Mouse (Mus musculus): Measurements from ENCODE around the gene Med11. TPM values are rescaled to one million over a fixed set of nuclear protein-coding genes. Genes with fewer than 3 reads are reported as not detected.

Med11 gene
- 40.8 TPM for polyA plus RNA-seq (2015; fragmentation: Illumina TruSeq; extraction: RNeasy Lipid Tissue Mini Kit (QIAGEN cat#74804); ENCODE audit: insufficient read depth, low replicate concordance)

DNA sequence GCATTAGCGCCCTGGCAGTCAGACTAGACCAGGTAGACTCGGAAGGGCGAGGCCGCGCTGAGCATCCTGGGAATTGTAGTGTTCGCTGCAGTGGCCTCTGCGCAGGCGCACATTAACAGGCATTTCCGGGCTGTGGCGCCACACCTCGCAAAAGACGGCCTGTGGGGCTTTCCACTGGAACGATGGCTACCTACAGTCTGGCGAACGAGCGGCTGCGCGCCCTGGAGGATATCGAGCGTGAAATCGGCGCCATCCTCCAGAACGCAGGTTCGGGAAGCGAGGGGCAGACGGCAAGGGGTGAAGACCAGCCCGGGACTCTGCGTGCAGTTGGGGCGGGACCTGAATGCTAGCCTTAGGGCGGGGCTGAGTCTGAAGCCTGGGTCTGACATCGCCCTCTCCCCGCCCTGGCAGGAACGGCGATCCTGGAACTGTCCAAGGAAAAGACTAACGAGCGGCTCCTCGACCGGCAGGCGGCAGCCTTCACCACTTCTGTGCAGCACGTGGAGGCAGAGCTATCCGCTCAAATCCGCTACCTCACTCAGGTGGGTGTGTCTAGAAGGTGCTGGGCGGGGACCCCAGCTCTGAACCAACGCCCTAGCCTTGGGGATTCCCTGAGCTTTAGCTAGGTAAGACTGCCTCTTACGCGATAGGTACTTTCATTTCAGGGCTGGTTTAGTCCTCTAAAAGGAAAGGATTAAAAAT, at the start of gene Med11:
Gene Med11 (plus strand): TSS at position 123 of the 702 bp plus-strand sequence.

GRCm38 (mm10) chr11:70409594-70410296, 42.0 kb upstream of the Med11 start, which contains the start of gene Pelp1:
Pelp1 (minus strand) TSS chr11:70410031.

GRCm38 (mm10) chr11:70432048-70432894, 19.4 kb upstream of the Med11 start, which contains the start of gene Arrb2:
Arrb2 (plus strand) TSS chr11:70432635.

DNA sequence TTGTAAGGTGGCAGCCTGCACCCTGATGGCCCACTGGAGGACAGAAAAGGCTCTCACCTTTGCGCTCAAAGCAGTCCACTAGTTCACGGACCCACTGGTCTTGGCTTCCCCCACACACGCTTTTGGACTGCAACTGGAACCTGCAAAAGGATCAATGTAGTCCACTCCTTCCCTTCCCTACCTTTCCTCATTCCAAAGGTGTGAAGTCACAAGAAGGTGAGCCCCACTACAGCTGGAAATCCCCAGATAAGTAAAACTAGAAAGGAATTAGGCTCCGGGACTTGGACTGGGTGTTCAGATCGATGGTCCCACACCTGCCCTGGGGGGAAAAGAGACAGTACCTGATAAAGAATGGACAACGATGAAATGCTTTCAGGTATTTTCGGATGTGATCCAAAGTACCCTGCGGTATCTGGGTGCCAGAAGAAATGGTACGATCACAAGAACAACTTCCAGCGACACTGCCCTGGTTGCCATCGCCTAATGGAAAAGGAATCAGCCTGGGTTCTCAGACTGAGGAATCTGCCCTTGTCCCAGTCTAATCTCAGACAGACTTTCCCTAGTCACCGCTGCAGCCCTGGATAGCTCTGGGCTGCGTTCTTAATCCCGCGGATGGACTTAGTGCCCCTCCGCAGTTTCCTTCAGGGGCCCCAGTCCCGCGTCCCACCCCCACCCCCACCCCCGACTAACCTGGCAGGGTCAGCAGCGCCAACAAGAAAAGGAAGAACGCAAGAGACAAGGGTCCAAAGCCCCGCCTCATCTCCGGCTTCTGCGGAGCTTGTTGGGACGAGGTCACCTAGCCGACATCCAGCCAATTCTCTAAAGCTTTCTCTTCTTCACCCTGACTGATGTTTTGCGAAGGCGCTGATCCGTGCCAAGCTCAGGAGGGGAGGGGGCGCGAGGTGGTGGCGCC, 7.2 kb downstream of the Med11 start, which contains the start of gene Zmynd15:
Gene Zmynd15 (plus strand): TSS at position 746 of the 913 bp plus-strand sequence.

DNA sequence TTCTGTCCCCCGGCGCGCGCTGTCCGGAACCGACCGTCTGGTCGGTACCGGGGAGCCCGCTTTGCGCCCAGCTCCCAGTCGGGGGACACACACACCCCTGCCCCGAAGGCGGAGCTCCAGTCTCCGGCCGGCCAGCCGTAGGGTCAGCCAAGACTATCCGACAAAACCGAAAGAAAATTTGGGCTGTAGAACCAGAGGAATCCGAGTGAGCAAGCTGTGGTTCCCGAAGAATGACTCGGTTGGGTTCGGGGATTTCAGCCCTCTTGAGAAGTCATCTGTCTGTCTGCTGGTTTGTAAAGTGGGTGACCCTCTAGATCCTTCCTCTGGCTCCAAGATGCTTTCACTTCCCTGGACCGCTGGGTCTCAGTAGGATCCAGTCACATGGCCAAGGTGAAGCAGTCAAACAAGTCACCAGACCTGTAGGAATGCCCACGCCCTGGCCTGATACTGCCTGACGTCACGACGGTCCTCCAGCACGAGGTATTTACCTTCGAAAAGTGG, 7.9 kb downstream of the Med11 start, which contains the start of gene Cxcl16:
Gene Cxcl16 (minus strand): TSS at position 384 of the 501 bp plus-strand sequence.

Other genes with a start within 250 kb of the Med11 start
- gene Slc16a11, start 239.2 kb upstream of the Med11 start, polyA plus RNA-seq (2015; fragmentation: Illumina TruSeq; extraction: RNeasy Lipid Tissue Mini Kit (QIAGEN cat#74804); ENCODE audit: insufficient read depth, low replicate concordance), result not detected
- 4.4 TPM for gene Slc16a13, start 230.9 kb upstream of the Med11 start, polyA plus RNA-seq (2015; fragmentation: Illumina TruSeq; extraction: RNeasy Lipid Tissue Mini Kit (QIAGEN cat#74804); ENCODE audit: insufficient read depth, low replicate concordance)
- gene Bcl6b, start 222.1 kb upstream of the Med11 start, polyA plus RNA-seq (2015; fragmentation: Illumina TruSeq; extraction: RNeasy Lipid Tissue Mini Kit (QIAGEN cat#74804); ENCODE audit: insufficient read depth, low replicate concordance), result 6.9 TPM
- gene 0610010K14Rik, start 214.0 kb upstream of the Med11 start, polyA plus RNA-seq (2015; fragmentation: Illumina TruSeq; extraction: RNeasy Lipid Tissue Mini Kit (QIAGEN cat#74804); ENCODE audit: insufficient read depth, low replicate concordance), result 38.9 TPM
- 2.0 TPM for gene Gm21988, start 212.1 kb upstream of the Med11 start, polyA plus RNA-seq (2015; fragmentation: Illumina TruSeq; extraction: RNeasy Lipid Tissue Mini Kit (QIAGEN cat#74804); ENCODE audit: insufficient read depth, low replicate concordance)
- gene Rnasek, start 212.1 kb upstream of the Med11 start, polyA plus RNA-seq (2015; fragmentation: Illumina TruSeq; extraction: RNeasy Lipid Tissue Mini Kit (QIAGEN cat#74804); ENCODE audit: insufficient read depth, low replicate concordance), result 43.9 TPM
- 8.8 TPM for gene Alox12, start 196.6 kb upstream of the Med11 start, polyA plus RNA-seq (2015; fragmentation: Illumina TruSeq; extraction: RNeasy Lipid Tissue Mini Kit (QIAGEN cat#74804); ENCODE audit: insufficient read depth, low replicate concordance)
- not detected for gene Alox12e, start 129.3 kb upstream of the Med11 start, polyA plus RNA-seq (2015; fragmentation: Illumina TruSeq; extraction: RNeasy Lipid Tissue Mini Kit (QIAGEN cat#74804); ENCODE audit: insufficient read depth, low replicate concordance)
- 0.58 TPM for gene Alox15, start 99.9 kb upstream of the Med11 start, polyA plus RNA-seq (2015; fragmentation: Illumina TruSeq; extraction: RNeasy Lipid Tissue Mini Kit (QIAGEN cat#74804); ENCODE audit: insufficient read depth, low replicate concordance)
- 11.0 TPM for gene Pelp1, start 41.9 kb upstream of the Med11 start, polyA plus RNA-seq (2015; fragmentation: Illumina TruSeq; extraction: RNeasy Lipid Tissue Mini Kit (QIAGEN cat#74804); ENCODE audit: insufficient read depth, low replicate concordance)
- 94.8 TPM for gene Arrb2, start 19.3 kb upstream of the Med11 start, polyA plus RNA-seq (2015; fragmentation: Illumina TruSeq; extraction: RNeasy Lipid Tissue Mini Kit (QIAGEN cat#74804); ENCODE audit: insufficient read depth, low replicate concordance)
- gene Zmynd15, start 7.5 kb downstream of the Med11 start, polyA plus RNA-seq (2015; fragmentation: Illumina TruSeq; extraction: RNeasy Lipid Tissue Mini Kit (QIAGEN cat#74804); ENCODE audit: insufficient read depth, low replicate concordance), result 4.9 TPM
- gene Cxcl16, start 8.1 kb downstream of the Med11 start, polyA plus RNA-seq (2015; fragmentation: Illumina TruSeq; extraction: RNeasy Lipid Tissue Mini Kit (QIAGEN cat#74804); ENCODE audit: insufficient read depth, low replicate concordance), result 36.3 TPM
- gene Tm4sf5, start 53.3 kb downstream of the Med11 start, polyA plus RNA-seq (2015; fragmentation: Illumina TruSeq; extraction: RNeasy Lipid Tissue Mini Kit (QIAGEN cat#74804); ENCODE audit: insufficient read depth, low replicate concordance), result 2.2 TPM
- not detected for gene Vmo1, start 62.7 kb downstream of the Med11 start, polyA plus RNA-seq (2015; fragmentation: Illumina TruSeq; extraction: RNeasy Lipid Tissue Mini Kit (QIAGEN cat#74804); ENCODE audit: insufficient read depth, low replicate concordance)
- gene Gltpd2, start 67.3 kb downstream of the Med11 start, polyA plus RNA-seq (2015; fragmentation: Illumina TruSeq; extraction: RNeasy Lipid Tissue Mini Kit (QIAGEN cat#74804); ENCODE audit: insufficient read depth, low replicate concordance), result not detected
- 92.2 TPM for gene Psmb6, start 73.4 kb downstream of the Med11 start, polyA plus RNA-seq (2015; fragmentation: Illumina TruSeq; extraction: RNeasy Lipid Tissue Mini Kit (QIAGEN cat#74804); ENCODE audit: insufficient read depth, low replicate concordance)
- gene Gm40193, start 81.0 kb downstream of the Med11 start, polyA plus RNA-seq (2015; fragmentation: Illumina TruSeq; extraction: RNeasy Lipid Tissue Mini Kit (QIAGEN cat#74804); ENCODE audit: insufficient read depth, low replicate concordance), result not detected
- 8.9 TPM for gene Pld2, start 88.1 kb downstream of the Med11 start, polyA plus RNA-seq (2015; fragmentation: Illumina TruSeq; extraction: RNeasy Lipid Tissue Mini Kit (QIAGEN cat#74804); ENCODE audit: insufficient read depth, low replicate concordance)
- gene Mink1, start 111.0 kb downstream of the Med11 start, polyA plus RNA-seq (2015; fragmentation: Illumina TruSeq; extraction: RNeasy Lipid Tissue Mini Kit (QIAGEN cat#74804); ENCODE audit: insufficient read depth, low replicate concordance), result 52.0 TPM
- gene 4930544D05Rik, start 163.9 kb downstream of the Med11 start, polyA plus RNA-seq (2015; fragmentation: Illumina TruSeq; extraction: RNeasy Lipid Tissue Mini Kit (QIAGEN cat#74804); ENCODE audit: insufficient read depth, low replicate concordance), result not detected
- gene Chrne, start 167.3 kb downstream of the Med11 start, polyA plus RNA-seq (2015; fragmentation: Illumina TruSeq; extraction: RNeasy Lipid Tissue Mini Kit (QIAGEN cat#74804); ENCODE audit: insufficient read depth, low replicate concordance), result 0.47 TPM
- 3.7 TPM for gene Gp1ba, start 187.2 kb downstream of the Med11 start, polyA plus RNA-seq (2015; fragmentation: Illumina TruSeq; extraction: RNeasy Lipid Tissue Mini Kit (QIAGEN cat#74804); ENCODE audit: insufficient read depth, low replicate concordance)
- gene Rnf167, start 195.3 kb downstream of the Med11 start, polyA plus RNA-seq (2015; fragmentation: Illumina TruSeq; extraction: RNeasy Lipid Tissue Mini Kit (QIAGEN cat#74804); ENCODE audit: insufficient read depth, low replicate concordance), result 203 TPM
- 93.8 TPM for gene Slc25a11, start 195.6 kb downstream of the Med11 start, polyA plus RNA-seq (2015; fragmentation: Illumina TruSeq; extraction: RNeasy Lipid Tissue Mini Kit (QIAGEN cat#74804); ENCODE audit: insufficient read depth, low replicate concordance)
- gene Pfn1, start 202.7 kb downstream of the Med11 start, polyA plus RNA-seq (2015; fragmentation: Illumina TruSeq; extraction: RNeasy Lipid Tissue Mini Kit (QIAGEN cat#74804); ENCODE audit: insufficient read depth, low replicate concordance), result 1,849 TPM
- gene Eno3, start 205.3 kb downstream of the Med11 start, polyA plus RNA-seq (2015; fragmentation: Illumina TruSeq; extraction: RNeasy Lipid Tissue Mini Kit (QIAGEN cat#74804); ENCODE audit: insufficient read depth, low replicate concordance), result 22.1 TPM
- gene Spag7, start 217.5 kb downstream of the Med11 start, polyA plus RNA-seq (2015; fragmentation: Illumina TruSeq; extraction: RNeasy Lipid Tissue Mini Kit (QIAGEN cat#74804); ENCODE audit: insufficient read depth, low replicate concordance), result 38.6 TPM
- 19.7 TPM for gene Camta2, start 236.2 kb downstream of the Med11 start, polyA plus RNA-seq (2015; fragmentation: Illumina TruSeq; extraction: RNeasy Lipid Tissue Mini Kit (QIAGEN cat#74804); ENCODE audit: insufficient read depth, low replicate concordance)
- gene Inca1, start 248.2 kb downstream of the Med11 start, polyA plus RNA-seq (2015; fragmentation: Illumina TruSeq; extraction: RNeasy Lipid Tissue Mini Kit (QIAGEN cat#74804); ENCODE audit: insufficient read depth, low replicate concordance), result 1.0 TPM
- 17.2 TPM for gene Kif1c, start 248.6 kb downstream of the Med11 start, polyA plus RNA-seq (2015; fragmentation: Illumina TruSeq; extraction: RNeasy Lipid Tissue Mini Kit (QIAGEN cat#74804); ENCODE audit: insufficient read depth, low replicate concordance)

All from spleen, adult 10 weeks (tissue).